Mouse (Mus musculus) liver, postnatal 0 days (tissue): ENCODE measurements around the gene Sfta2.
A peak's percentile ranks its signal among the peaks of the same experiment; 100 is the strongest.

Experiments
- CTCF ChIP-seq: sonication (generic); IDR thresholded peaks from 2 replicates; pipeline ENCODE4 v1.5.1; 2016; ENCODE audit warnings: antibody characterized with exemption, low read depth
- EP300 ChIP-seq: IDR thresholded peaks from 2 replicates; pipeline ENCODE4 v1.6.1; 2016; ENCODE audit warnings: antibody characterized with exemption, low read depth, mild to moderate bottlenecking

DNA sequence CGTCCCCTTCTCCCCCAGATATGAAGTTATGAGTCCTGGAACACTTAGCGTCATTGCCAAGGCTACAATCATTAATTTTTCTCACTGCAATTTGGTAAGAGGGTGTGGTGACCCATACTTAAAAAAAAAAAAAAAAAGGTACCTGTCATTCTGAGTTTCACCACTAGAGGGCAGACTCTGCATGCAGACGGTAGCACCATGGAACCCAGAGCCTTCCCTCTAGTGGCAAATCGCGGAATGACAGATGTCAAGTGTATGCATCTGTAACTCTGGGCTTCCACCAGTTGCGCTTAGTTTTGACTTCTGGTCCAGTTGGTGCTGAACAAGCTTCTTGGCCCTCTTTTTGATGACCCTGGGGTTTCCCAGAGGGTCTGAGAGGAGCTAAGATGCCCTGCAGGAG is 23.1 kb upstream of the Sfta2 start:
- TF ChIP-seq EP300 (no peak), CTCF (peak; percentile 100)
